Mouse (Mus musculus): ENCODE data around the gene Krtap19-4.

Gene Krtap19-4

GRCm38 (mm10) chr16:88884989-88885388 lies at the start of gene Krtap19-4:
TSS of gene Krtap19-4 (minus strand) at chr16:88885089.
- DNase-seq (ENCODE audit: low read depth): no peak

GRCm38 (mm10) chr16:88932165-88932564 lies 47.3 kb upstream of the Krtap19-4 start, which contains the start of gene Krtap19-9b:
TSS of gene Krtap19-9b (minus strand) at chr16:88932265.
- DNase-seq (ENCODE audit: low read depth): no peak

GRCm38 (mm10) chr16:88896357-88896756 lies 11.5 kb upstream of the Krtap19-4 start, which contains the start of gene Krtap19-5:
TSS of gene Krtap19-5 (minus strand) at chr16:88896457.
- DNase-seq (ENCODE audit: low read depth): no peak

- no peak for DNase-seq (ENCODE audit: low read depth)
These were observed 2.0 kb upstream of the Krtap19-4 start for GRCm38 (mm10) chr16:88886870-88887269.

- DNase-seq (ENCODE audit: low read depth): no peak
These were observed 7.0 kb downstream of the Krtap19-4 start, which contains the start of gene Krtap19-3 for GRCm38 (mm10) chr16:88877938-88878337. TSS of gene Krtap19-3 (minus strand) at chr16:88878038.

- DNase-seq (ENCODE audit: low read depth): no peak
These were observed 10.7 kb downstream of the Krtap19-4 start, which contains the start of gene Krtap19-2 for GRCm38 (mm10) chr16:88874169-88874568. TSS of gene Krtap19-2 (minus strand) at chr16:88874269.

GRCm38 (mm10) chr16:88869311-88869710 lies 15.6 kb downstream of the Krtap19-4 start, which contains the start of gene Krtap19-1:
TSS of gene Krtap19-1 (minus strand) at chr16:88869411.
- DNase-seq (ENCODE audit: low read depth): no peak

GRCm38 (mm10) chr16:88864887-88865407 lies 19.9 kb downstream of the Krtap19-4 start:
- DNase-seq (ENCODE audit: low read depth): no peak

GRCm38 (mm10) chr16:88851450-88851849 lies 33.4 kb downstream of the Krtap19-4 start:
- peak; percentile 17 for DNase-seq (ENCODE audit: low read depth)

GRCm38 (mm10) chr16:88848558-88848957 lies 36.3 kb downstream of the Krtap19-4 start:
- no peak for DNase-seq (ENCODE audit: low read depth)

- DNase-seq (ENCODE audit: low read depth): no peak
These were observed 37.5 kb downstream of the Krtap19-4 start for GRCm38 (mm10) chr16:88847363-88847762.

Data from NIH3T3 (cell line).